Mouse (Mus musculus) brain, embryonic 14.5 days (tissue): Measurements from ENCODE around the gene Dhx35.

ENCODE experiments used
- CTCF ChIP-seq: fragments of 200-500 bp; IDR thresholded peaks from 2 replicates; pipeline ENCODE4 v1.5.1; 2012; ENCODE audit warnings: inconsistent platforms, mild to moderate bottlenecking, moderate library complexity, borderline replicate concordance; ENCODE audit not compliant: insufficient read depth, insufficient read length; ENCODE audit errors: extremely low read depth
- POLR2A ChIP-seq: fragments of 200-500 bp; IDR thresholded peaks from 2 replicates; pipeline ENCODE4 v1.6.1; 2012; ENCODE audit warnings: mild to moderate bottlenecking, inconsistent platforms, borderline replicate concordance; ENCODE audit not compliant: poor library complexity, insufficient read depth, insufficient read length, severe bottlenecking; ENCODE audit errors: extremely low read depth

GRCm38 (mm10) chr2:158898469-158899196 lies 104.0 kb downstream of the Dhx35 start:
- no peak for TF ChIP-seq CTCF
- TF ChIP-seq POLR2A = no peak
